ENCODE assay signal across 8 mouse cellular contexts in the genomic region with DNA sequence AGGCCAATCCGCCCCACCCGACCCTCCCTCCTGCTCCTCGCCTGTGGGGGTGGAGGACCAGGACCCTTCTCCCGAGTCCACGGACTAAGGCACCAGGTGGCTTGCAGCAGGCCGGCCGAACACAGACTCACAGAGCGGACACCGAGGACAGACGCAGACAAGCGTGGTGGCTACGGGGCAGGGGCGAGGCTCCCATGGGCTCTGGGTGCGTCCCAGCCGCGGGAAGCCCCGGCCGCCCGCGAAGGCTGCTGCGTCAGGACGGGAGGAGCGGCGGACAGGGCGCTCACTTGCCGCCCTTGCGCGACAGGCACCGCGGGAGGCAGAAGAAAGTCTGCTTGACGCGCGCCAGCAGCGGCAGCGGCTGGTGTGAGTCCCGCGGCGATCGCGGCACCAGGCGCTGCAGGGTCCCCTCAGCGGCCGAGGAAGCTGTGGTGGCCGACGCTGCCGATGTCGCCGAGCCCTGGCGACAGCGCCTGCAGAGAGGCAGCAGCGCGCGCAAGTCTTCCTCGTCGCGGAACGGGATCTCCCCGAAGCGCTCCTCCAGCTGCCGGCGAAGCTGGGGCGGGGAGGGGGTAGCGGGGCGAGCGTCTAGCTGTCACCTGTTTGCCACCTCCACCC. TPM values are rescaled to one million over a fixed set of nuclear protein-coding genes. Genes with fewer than 3 reads are reported as not detected.
DNase-seq lines count a peak whose midpoint lies in the region; ATAC-seq and TF ChIP-seq lines count a peak whose summit lies in the region.

No protein-coding gene starts in this region.

- no peak for TF ChIP-seq CTCF in lung, postnatal 0 days (IDR thresholded peaks at IDR 0.05)

- H3K27me3 ChIP-seq in lung, postnatal 0 days (replicated peaks; ENCODE audit: insufficient read depth, low read length) = peaks cover 37% of the 10 kb centered on the region
- H3K27me3 ChIP-seq in limb, embryonic 11.5 days (ENCODE audit: control insufficient read depth, insufficient read depth, low read length) = peaks cover 48% of the 10 kb centered on the region
- peaks cover 39% of the 10 kb centered on the region for H3K27me3 ChIP-seq in stomach, embryonic 14.5 days (ENCODE audit: control insufficient read depth, insufficient read depth, low read length)

- peak; percentile 51 for DNase-seq in adrenal gland, postnatal 25 days
- DNase-seq in adrenal gland, postnatal 4 days (ENCODE audit: low spot score in 2 of 2) = no peak
- no peak for DNase-seq in lung, postnatal 0 days (ENCODE audit: low spot score)
- DNase-seq in lung, postnatal 36 days = no peak
- peak; percentile 52 for DNase-seq in limb, embryonic 11.5 days (ENCODE audit: low spot score)
- DNase-seq in cerebellum, postnatal 4 days (ENCODE audit: low spot score in 2 of 2) = no peak
- DNase-seq in right cerebral cortex, postnatal 36 days (ENCODE audit: low spot score in 2 of 2) = no peak

- no peak overlapping the region for H3K9ac ChIP-seq in lung, postnatal 0 days (replicated peaks; ENCODE audit: low read depth)
- H3K9ac ChIP-seq in limb, embryonic 11.5 days (ENCODE audit: low read length) = peak overlapping the region; percentile 38; the same call in 1 of the 2 replicates
- no peak overlapping the region for H3K9ac ChIP-seq in stomach, embryonic 14.5 days (replicated peaks; ENCODE audit: low read depth, low read length)

- no peaks in the 10 kb centered on the region for H3K36me3 ChIP-seq in lung, postnatal 0 days (ENCODE audit: insufficient read depth, low read length)
- H3K36me3 ChIP-seq in limb, embryonic 11.5 days (ENCODE audit: control insufficient read depth, insufficient read depth, low read length) = no peaks in the 10 kb centered on the region
- H3K36me3 ChIP-seq in stomach, embryonic 14.5 days (ENCODE audit: control insufficient read depth, insufficient read depth, low read length) = no peaks in the 10 kb centered on the region

- H3K4me3 ChIP-seq in lung, postnatal 0 days (ENCODE audit: low read depth, low read length) = peak overlapping the region; percentile 25; the same call in 1 of the 2 replicates
- peak overlapping the region; percentile 46 for H3K4me3 ChIP-seq in limb, embryonic 11.5 days (ENCODE audit: low read depth, low read length)
- H3K4me3 ChIP-seq in stomach, embryonic 14.5 days (ENCODE audit: low read depth, low read length) = peak overlapping the region; percentile 33

- peak overlapping the region; percentile 47 for H3K4me2 ChIP-seq in lung, postnatal 0 days (replicated peaks; ENCODE audit: low read depth, low read length)
- peak overlapping the region; percentile 97 for H3K4me2 ChIP-seq in limb, embryonic 11.5 days (ENCODE audit: low read depth, severe bottlenecking)
- peak overlapping the region; percentile 81 for H3K4me2 ChIP-seq in stomach, embryonic 14.5 days (replicated peaks; ENCODE audit: low read depth, low read length)

- TF ChIP-seq EP300 in lung, postnatal 0 days (IDR thresholded peaks at IDR 0.05) = no peak

- 3% methylated on average over 32 of the region's 65 CpGs for WGBS in lung, postnatal 0 days
- WGBS in limb, embryonic 11.5 days = under 1% methylated on average over 53 of the region's 65 CpGs
- under 1% methylated on average over 62 of the region's 65 CpGs for WGBS in stomach, embryonic 14.5 days

- no peak for ATAC-seq in lung, postnatal 0 days
- no peak for ATAC-seq in limb, embryonic 11.5 days (ENCODE audit: insufficient number of reproducible peaks, low FRiP score, low TSS enrichment, low read depth)
- ATAC-seq in stomach, embryonic 14.5 days (ENCODE audit: insufficient number of reproducible peaks, insufficient read depth, low FRiP score, low read depth) = no peak

- H3K9me3 ChIP-seq in lung, postnatal 0 days (ENCODE audit: low read length) = no peaks in the 10 kb centered on the region
- H3K9me3 ChIP-seq in limb, embryonic 11.5 days (ENCODE audit: control insufficient read depth, low read length) = no peaks in the 10 kb centered on the region
- no peaks in the 10 kb centered on the region for H3K9me3 ChIP-seq in stomach, embryonic 14.5 days (ENCODE audit: control insufficient read depth, low read depth, low read length)

- no peak overlapping the region for H3K27ac ChIP-seq in lung, postnatal 0 days (ENCODE audit: low read length)
- no peak overlapping the region for H3K27ac ChIP-seq in limb, embryonic 11.5 days (replicated peaks; ENCODE audit: low read depth, low read length)
- H3K27ac ChIP-seq in stomach, embryonic 14.5 days (ENCODE audit: low read length) = no peak overlapping the region

- H3K4me1 ChIP-seq in lung, postnatal 0 days (ENCODE audit: insufficient read depth, low read depth, low read length) = no peaks in the 10 kb centered on the region
- H3K4me1 ChIP-seq in limb, embryonic 11.5 days (ENCODE audit: control insufficient read depth, insufficient read depth, low read length) = peaks cover 11% of the 10 kb centered on the region; the same call in 1 of the 2 replicates
- peaks cover 5% of the 10 kb centered on the region; the same call in 1 of the 2 replicates for H3K4me1 ChIP-seq in stomach, embryonic 14.5 days (ENCODE audit: control insufficient read depth, insufficient read depth, low read length)

RNA-seq across cellular contexts. Expression of gene Dusp15, which starts 8.5 kb away (rescaled TPM):
- 1.0 and 4.9 TPM in 2 replicates for total RNA-seq in adrenal gland, postnatal 25 days (2021)
- 1 to 10 TPM; 3.2 to 6.0 TPM for total RNA-seq in adrenal gland, postnatal 4 days (2021)
- not detected in 2 replicates for polyA plus RNA-seq in lung, postnatal 0 days (2015; fragmentation: Nextera tagmentation; extraction: Ambion mirVana)
- 0.37 and 1.0 TPM in 2 replicates for polyA plus RNA-seq in limb, embryonic 11.5 days (2014; fragmentation: Nextera tagmentation; extraction: Ambion mirVana)
- polyA plus RNA-seq in stomach, embryonic 14.5 days (2014; fragmentation: Nextera tagmentation; extraction: Ambion mirVana) = 0.13 and 0.39 TPM in 2 replicates

RNA-seq across cellular contexts. Expression of gene Foxs1, which starts 10.0 kb away (rescaled TPM):
- 2.1 and 2.9 TPM in 2 replicates for total RNA-seq in adrenal gland, postnatal 25 days (2021)
- 1 to 10 TPM; 4.7 to 4.9 TPM for total RNA-seq in adrenal gland, postnatal 4 days (2021)
- 11.0 and 13.2 TPM in 2 replicates for polyA plus RNA-seq in lung, postnatal 0 days (2015; fragmentation: Nextera tagmentation; extraction: Ambion mirVana)
- 0.29 and 0.38 TPM in 2 replicates for polyA plus RNA-seq in limb, embryonic 11.5 days (2014; fragmentation: Nextera tagmentation; extraction: Ambion mirVana)
- 2.7 and 3.3 TPM in 2 replicates for polyA plus RNA-seq in stomach, embryonic 14.5 days (2014; fragmentation: Nextera tagmentation; extraction: Ambion mirVana)

RNA-seq across cellular contexts. Expression of gene Ttll9, which starts 19.3 kb away (rescaled TPM):
- not detected in 2 replicates for total RNA-seq in adrenal gland, postnatal 25 days (2021)
- total RNA-seq in adrenal gland, postnatal 4 days (2021) = under 1 TPM in 1 of 2 experiments, not detected in 1; 0.42 TPM
- polyA plus RNA-seq in lung, postnatal 0 days (2015; fragmentation: Nextera tagmentation; extraction: Ambion mirVana) = 1.1 and 1.8 TPM in 2 replicates
- polyA plus RNA-seq in limb, embryonic 11.5 days (2014; fragmentation: Nextera tagmentation; extraction: Ambion mirVana) = 0.35 and 0.62 TPM in 2 replicates
- 0.39 and 1.1 TPM in 2 replicates for polyA plus RNA-seq in stomach, embryonic 14.5 days (2014; fragmentation: Nextera tagmentation; extraction: Ambion mirVana)

RNA-seq across cellular contexts. Expression of gene Mylk2, which starts 31.9 kb away (rescaled TPM):
- not detected in 2 replicates for total RNA-seq in adrenal gland, postnatal 25 days (2021)
- total RNA-seq in adrenal gland, postnatal 4 days (2021) = 1 to 10 TPM in 1 of 2 experiments, under 1 TPM in 1; 0.50 to 2.9 TPM
- polyA plus RNA-seq in lung, postnatal 0 days (2015; fragmentation: Nextera tagmentation; extraction: Ambion mirVana) = 0.04 TPM in 1 of 2 replicates, not detected in the other
- not detected in 2 replicates for polyA plus RNA-seq in limb, embryonic 11.5 days (2014; fragmentation: Nextera tagmentation; extraction: Ambion mirVana)
- not detected in 2 replicates for polyA plus RNA-seq in stomach, embryonic 14.5 days (2014; fragmentation: Nextera tagmentation; extraction: Ambion mirVana)

Comparison
In these comparisons a context has a peak if more than half of its experiments do, and no peak if none do; other contexts are left out.
1. DNase-seq: peak in adrenal gland, postnatal 25 days (single experiment) and limb, embryonic 11.5 days (single experiment); none in adrenal gland, postnatal 4 days (0 of 2), lung, postnatal 0 days (single experiment), lung, postnatal 36 days (single experiment), cerebellum, postnatal 4 days (0 of 2) and right cerebral cortex, postnatal 36 days (0 of 2).
2. H3K4me2 ChIP-seq: peak in every context shown above with its lines; median percentile 97 in limb, embryonic 11.5 days; 81 in stomach, embryonic 14.5 days; 47 in lung, postnatal 0 days.
3. Peak in every context shown above with its lines, with median percentiles within 50 percentile points of each other: H3K4me3 ChIP-seq.